Mouse (Mus musculus) heart, adult 18-20 months (tissue): ENCODE data around the gene Gpn2. TPM values are rescaled to one million over a fixed set of nuclear protein-coding genes. Genes with fewer than 3 reads are reported as not detected.

Experiments
- DNase-seq, 2 experiments: peaks; one replicate each; pipeline ENCODE4 v3.0.0; 2021 to 2022; ENCODE audit warnings: mixed read lengths in 1 of 2
- long read RNA-seq, 2 experiments: library from polyadenylated mRNA; stranded (forward); transcript quantifications; one replicate each; pipeline ENCODE4 v2.0.0; 2021
- total RNA-seq, 2 experiments: library from RNA; stranded (reverse); gene quantifications; 2 replicates each; pipeline ENCODE4 v1.2.3; 2021

The Gpn2 gene
- 1 to 10 TPM; 7.9 TPM for total RNA-seq
- long read RNA-seq, experiment 1, transcript Gpn2-201 (5 exons, 1,367 nt): major isoform, 9 of 10 reads
- long read RNA-seq, experiment 1, partial matches to known transcripts: 0 of 10 reads
- long read RNA-seq, experiment 1, other reads (novel, unspliced or antisense): 1 of 10 reads
- long read RNA-seq, experiment 2, partial matches to known transcripts: 0 of 2 reads
- long read RNA-seq, experiment 2, other reads (novel, unspliced or antisense): 0 of 2 reads

GRCm38 (mm10) chr4:133584059-133584951, at the start of gene Gpn2:
TSS of gene Gpn2 (plus strand) at chr4:133584362.
- peak; percentile 88 to 90 for DNase-seq

- DNase-seq: no peak
These were observed 48.1 kb upstream of the Gpn2 start for GRCm38 (mm10) chr4:133536081-133536480.

GRCm38 (mm10) chr4:133536652-133537051, 47.5 kb upstream of the Gpn2 start:
- DNase-seq: no peak

GRCm38 (mm10) chr4:133545272-133546231, 38.6 kb upstream of the Gpn2 start, which contains the start of gene Nudc:
TSS of gene Nudc (minus strand) at chr4:133545996.
- peak; percentile 96 to 98 for DNase-seq

GRCm38 (mm10) chr4:133552029-133552428, 32.1 kb upstream of the Gpn2 start:
- no peak for DNase-seq

- peak; percentile 36 to 59 for DNase-seq
These were observed 31.3 kb upstream of the Gpn2 start, which contains the start of gene Nr0b2 for GRCm38 (mm10) chr4:133552768-133553447. TSS of gene Nr0b2 (plus strand) at chr4:133553376.

GRCm38 (mm10) chr4:133553448-133554330, 30.5 kb upstream of the Gpn2 start:
- peak in 1 of 2 experiments; percentile 50 for DNase-seq

GRCm38 (mm10) chr4:133557041-133557717, 27.0 kb upstream of the Gpn2 start:
- no peak for DNase-seq

- no peak for DNase-seq
These were observed 24.3 kb upstream of the Gpn2 start for GRCm38 (mm10) chr4:133559846-133560245.

GRCm38 (mm10) chr4:133561622-133562021, 22.5 kb upstream of the Gpn2 start:
- no peak for DNase-seq

GRCm38 (mm10) chr4:133563123-133563571, 21.0 kb upstream of the Gpn2 start:
- peak; percentile 78 to 84 for DNase-seq

GRCm38 (mm10) chr4:133567251-133567650, 16.9 kb upstream of the Gpn2 start:
- no peak for DNase-seq

GRCm38 (mm10) chr4:133569291-133570065, 14.7 kb upstream of the Gpn2 start:
- no peak for DNase-seq

- no peak for DNase-seq
These were observed 14.1 kb upstream of the Gpn2 start for GRCm38 (mm10) chr4:133570066-133570466.

GRCm38 (mm10) chr4:133574070-133574842, 9.9 kb upstream of the Gpn2 start, which contains the start of gene Gpatch3:
TSS of gene Gpatch3 (plus strand) at chr4:133574745.
- DNase-seq: peak; percentile 93 to 96

GRCm38 (mm10) chr4:133574843-133575202, 9.3 kb upstream of the Gpn2 start:
- DNase-seq: no peak

- DNase-seq: no peak
These were observed 6.2 kb upstream of the Gpn2 start for GRCm38 (mm10) chr4:133577983-133578382.

- DNase-seq: no peak
These were observed 488 bp upstream of the Gpn2 start for GRCm38 (mm10) chr4:133583690-133584058.
